Mouse (Mus musculus) urinary bladder, adult 2 months (tissue): ENCODE data around the gene Raph1. TPM values are rescaled to one million over a fixed set of nuclear protein-coding genes. Genes with fewer than 3 reads are reported as not detected.
"Not testable (repeated sequence)": the region's sequence is repeated elsewhere in the genome, so short reads cannot be mapped to it uniquely, and the experiment has no call there.

Experiments
- DNase-seq: peaks from one replicate; pipeline ENCODE4 v3.0.0; 2022; ENCODE audit warnings: low spot score
- polyA plus RNA-seq: library from polyadenylated mRNA; depleted of rRNA; stranded (reverse); fragments of >200 nt; gene quantifications from 2 replicates; pipeline ENCODE4 v1.2.3, GENCODE M21; 2012

Gene Raph1
- polyA plus RNA-seq, 1 experiment = 10.5 TPM

DNA sequence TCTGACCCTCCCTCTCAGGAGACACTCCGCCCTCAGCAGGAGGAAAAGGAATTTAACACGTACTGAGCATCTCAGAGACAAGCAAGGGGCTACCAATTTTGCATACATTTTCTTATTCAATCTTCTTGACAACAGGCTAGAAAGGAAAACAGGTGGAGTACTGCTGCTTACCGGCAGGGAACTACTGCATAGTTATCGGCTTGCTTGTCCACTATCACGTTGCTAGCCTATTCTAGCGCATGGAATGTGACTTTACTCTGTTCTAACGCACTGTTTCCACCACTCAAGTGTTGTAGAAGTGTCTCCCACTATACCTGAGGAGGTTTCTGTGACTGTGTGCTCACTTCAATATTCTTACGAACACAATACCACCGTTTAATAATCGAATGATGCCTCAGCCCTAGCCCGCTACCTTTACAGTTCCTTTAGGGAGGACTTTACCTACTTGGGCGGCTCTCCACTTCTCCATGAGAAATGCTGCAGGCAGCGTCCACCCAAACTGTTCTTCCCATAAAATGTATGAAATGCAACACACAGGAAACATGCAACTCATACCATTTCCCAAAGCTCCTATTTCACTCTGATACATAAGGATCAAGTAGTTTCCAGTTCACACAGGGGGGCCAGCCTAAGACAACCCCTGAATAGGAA, 1.5 kb downstream of the Raph1 start:
- DNase-seq = no peak

DNA sequence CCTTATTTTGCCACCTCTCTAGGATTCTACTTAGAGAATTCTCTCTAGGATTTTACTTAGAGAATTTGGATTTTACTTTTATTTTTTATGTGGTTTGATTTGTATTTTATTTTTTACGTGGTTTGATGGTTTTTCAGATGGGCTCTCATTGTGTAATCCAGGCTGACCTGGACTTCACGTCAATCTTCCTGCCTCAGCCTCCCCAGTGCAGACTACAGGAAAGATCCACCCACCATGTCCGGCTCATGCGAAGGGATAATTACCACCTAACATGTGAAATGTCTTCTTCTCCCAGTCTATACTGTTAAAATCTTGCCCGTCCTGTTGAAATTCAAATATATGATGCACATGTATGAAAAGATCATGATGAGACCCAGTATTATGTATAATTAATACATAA, 2.2 kb downstream of the Raph1 start:
- DNase-seq = no peak

DNA sequence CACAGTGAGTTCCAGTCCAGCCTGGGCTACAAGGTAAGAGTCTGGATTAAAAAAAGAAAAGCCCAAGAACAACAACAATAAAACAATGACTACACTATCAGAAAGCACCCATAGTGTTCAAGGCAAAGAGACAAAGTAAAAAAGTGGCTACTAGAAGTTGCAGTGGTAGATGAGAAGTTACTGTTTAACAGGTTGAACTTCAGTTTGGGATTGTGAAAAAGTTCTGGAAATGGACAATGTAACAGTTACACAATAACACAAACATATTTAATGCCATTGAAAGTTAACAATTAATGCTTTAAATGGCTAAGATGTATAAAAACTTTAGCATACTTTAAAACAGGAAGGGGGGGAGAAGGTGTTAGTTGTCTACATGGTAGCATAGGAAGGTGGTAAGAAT, 3.9 kb downstream of the Raph1 start:
- DNase-seq = no peak

DNA sequence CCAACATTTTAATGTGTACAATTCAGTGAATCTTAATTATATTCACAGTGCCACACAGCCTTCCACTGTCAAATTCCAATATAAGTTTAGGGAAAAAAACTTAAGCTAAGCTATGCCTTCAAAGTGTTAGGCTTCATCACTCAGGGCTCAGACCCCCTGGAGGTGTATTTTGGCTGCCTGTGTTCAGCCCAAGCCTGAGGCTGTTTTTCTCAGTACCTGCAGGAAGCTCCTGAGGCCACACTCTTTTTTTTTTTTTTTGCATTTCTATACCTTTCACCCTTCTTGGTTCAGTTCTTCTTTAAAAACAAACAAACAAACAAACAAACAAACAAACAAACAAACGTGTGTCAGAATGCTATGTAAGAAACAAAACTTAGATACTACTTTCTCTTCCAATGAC, 23.2 kb downstream of the Raph1 start:
- DNase-seq = no peak

DNA sequence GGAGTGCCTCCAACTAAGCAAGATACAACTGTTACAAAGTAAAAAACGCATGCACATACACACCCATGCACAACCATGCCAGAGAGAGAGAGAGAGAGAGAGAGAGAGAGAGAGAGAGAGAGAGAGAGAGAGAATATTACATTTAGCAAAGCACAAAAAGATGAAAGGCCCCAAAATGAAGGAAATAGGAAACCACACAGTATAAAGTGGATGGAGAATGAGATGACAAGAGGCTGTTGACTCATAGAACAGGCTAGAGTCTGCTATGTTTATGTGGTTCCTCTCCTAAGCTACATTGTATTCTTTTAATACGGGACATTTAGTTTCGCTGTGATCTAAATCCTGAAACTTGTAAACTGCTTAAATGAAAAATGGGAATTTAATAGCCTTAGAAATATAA, 27.6 kb downstream of the Raph1 start:
- DNase-seq = no peak

DNA sequence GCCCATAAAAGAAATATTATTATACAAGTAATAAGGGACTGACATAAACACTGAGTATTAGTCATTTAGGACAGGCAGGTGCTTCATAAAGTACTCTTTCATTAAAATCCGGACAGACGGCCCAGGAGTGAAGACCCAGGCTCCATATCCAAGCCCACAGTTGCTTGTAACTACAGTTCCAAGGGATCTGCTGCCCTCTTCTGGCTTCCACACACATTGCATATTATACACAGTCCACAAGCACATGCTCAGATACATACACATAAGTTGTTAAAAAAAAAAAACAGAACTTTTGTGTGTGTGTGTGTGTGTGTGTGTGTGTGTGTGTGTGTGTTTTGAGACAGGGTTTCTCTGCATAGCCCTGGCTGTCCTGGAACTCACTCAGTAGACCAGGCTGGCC, 32.0 kb downstream of the Raph1 start:
- DNase-seq = no peak

DNA sequence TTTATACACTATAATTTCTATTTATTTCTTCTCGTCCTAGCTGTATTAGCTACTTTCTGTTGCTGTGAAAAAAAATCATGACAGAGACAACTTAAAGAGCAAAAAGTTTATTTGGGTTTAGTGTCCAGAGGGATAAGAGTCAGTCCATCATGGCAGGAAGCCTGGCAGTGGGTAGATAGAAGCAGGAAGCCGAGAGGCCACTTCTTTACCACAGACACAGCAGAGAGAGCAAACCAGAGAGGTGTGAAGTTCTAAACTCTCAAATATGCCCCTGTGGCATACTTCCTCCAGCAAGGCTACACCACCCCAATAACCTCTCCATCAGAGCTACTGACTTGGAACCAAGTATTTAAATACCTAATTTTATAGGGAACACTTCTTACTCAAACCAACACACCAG, 36.3 kb downstream of the Raph1 start:
- no peak for DNase-seq

DNA sequence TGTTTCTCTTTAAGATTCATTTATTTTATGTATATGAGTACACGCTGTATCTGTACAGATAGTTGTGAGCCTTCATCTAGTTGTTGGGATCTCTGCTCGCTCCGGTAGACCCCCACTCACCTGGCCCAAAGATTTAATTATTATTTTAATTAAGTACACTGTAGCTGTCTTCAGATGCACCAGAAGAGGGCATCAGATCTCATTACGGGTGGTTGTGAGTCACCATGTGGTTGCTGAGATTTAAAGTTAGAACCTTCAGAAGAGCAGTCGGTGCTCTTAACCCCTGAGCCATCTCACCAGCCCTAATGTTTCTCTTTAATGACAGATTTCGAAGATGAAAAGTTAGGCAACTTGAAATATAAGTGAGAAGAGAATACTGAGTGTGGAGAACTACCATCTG, 36.8 kb downstream of the Raph1 start:
- no peak for DNase-seq

DNA sequence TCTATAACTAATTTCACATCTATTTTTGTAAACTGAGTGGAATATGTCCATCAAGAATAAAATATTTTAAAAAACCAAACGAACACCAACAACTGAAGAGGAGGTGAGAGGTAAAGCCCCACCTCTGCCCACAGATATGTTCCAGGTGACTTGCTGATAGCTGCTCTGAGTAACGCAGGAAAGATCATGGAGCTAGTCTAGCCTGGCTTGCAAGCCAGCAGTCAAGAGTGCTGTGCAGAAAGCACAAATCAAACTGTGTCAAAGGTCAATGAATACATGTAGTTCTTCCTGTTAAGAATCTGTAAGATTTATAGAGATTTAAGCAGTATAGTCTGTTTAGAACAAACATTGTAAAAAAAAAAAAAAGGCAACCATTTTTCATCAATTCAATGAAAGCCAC, 56.3 kb downstream of the Raph1 start:
- DNase-seq = no peak

DNA sequence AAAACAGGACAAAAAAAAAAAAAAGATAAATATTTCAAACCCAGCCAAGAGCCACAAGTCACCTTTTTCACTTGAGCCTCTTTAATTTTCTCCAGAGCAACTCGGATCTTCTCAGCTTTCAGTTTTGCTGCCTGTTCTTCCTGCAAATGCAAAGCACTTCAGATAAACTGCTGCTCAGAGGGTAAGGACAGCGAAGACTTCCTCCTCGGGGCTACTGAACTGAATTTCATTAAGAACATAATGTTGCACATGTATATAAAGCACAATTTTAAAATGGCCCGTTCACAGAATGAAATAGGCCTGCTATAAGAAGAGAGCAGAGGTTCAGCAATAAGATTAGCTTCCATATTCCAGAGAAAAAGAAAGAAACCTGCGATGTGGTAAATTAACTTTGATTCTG, 63.4 kb downstream of the Raph1 start:
- no peak for DNase-seq

DNA sequence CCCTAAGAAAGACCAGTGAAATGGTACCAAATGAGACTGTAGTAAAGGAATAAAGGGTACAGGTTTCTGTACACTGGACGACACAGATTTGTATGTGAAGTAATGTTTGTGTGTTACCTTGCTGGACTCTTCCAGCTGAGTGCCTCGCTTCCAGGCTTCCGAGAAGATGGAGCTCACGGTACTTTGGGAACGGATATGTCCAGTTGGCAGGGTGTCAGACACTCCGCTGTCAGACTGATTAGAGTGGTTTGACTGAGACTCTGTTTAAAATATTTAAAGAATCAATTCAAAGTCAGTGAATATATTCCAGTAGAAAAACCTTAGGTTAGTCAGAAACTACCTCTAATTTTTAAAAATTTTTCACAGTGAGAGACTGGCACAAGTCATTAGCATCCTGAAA, 73.5 kb downstream of the Raph1 start:
- no peak for DNase-seq

DNA sequence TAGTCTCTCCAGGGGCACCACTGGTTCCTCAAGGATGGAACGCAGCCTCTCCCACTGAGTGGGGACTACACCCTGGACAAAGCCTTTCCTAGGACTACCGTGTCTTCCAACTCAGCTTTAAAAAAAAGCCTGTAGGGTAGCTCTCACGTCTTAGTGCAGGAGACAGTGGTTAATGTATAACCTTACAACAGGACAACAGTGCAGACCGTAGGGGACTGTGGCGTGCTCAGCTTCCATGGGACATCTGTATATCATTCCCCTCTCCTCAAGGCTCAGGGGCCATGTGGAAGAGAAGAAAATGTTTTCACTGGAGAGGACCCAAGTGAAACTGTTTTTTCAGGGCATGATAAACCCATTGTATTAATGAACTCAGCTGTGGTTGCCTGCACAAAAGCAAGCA, 74.5 kb downstream of the Raph1 start:
- no peak for DNase-seq

DNA sequence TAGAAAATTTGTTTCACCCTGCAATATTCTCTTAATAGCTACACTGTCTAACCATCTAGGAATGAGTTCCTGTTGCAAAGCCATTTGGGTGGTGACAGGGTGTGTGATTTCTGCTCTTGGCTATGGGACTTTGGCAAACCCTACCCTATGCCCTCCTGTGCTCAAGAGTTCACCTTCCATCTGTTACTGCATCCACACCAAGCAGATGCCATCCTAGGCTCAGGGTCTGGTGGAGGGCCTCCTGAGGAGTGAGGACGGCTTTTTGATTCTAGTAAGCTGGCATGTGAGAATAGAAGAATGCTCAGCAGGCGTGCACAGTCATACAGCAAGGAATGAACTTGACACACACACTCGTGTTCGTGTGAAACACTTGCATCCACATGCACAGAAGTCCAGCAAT, 76.4 kb downstream of the Raph1 start:
- no peak for DNase-seq

DNA sequence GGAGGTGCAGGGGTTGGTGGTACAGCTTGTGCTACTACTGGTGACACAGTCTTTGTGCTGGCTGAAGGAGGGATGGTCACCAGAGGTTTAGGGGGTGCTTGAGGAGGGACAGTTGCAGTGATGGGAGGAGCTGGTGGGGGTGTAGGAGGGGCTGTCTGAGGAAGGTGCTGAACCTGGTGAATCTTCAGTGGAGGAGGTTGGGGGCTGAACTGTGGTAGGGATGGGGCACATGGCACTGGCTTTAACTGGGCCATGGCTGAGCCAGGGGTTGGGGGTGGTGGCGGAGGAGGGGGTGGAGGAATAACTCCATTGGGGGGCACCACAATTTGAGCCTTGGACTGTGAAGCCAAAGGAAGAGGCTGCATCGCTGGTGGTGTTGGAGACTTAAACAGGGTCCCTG, 77.2 kb downstream of the Raph1 start:
- no peak for DNase-seq

DNA sequence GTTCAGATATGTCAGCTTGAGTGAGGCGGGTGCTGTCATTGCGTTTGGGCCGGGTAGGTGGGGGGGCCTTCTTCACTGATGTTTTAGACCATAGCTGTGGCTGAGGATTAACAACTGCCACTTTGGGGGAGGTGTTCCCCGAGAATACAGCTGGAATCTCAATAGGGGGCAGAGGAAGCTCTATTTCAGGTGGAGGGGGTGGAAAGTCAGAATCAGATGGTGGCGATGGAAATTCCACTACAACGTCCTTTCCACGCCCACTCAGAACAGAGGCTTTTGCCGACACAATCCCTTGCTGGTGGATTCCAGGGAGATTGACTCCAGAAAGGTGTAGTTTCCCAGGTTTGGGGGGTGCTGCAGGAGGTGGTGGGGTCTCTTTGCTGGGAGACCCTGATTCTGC, 78.3 kb downstream of the Raph1 start:
- DNase-seq = no peak

DNA sequence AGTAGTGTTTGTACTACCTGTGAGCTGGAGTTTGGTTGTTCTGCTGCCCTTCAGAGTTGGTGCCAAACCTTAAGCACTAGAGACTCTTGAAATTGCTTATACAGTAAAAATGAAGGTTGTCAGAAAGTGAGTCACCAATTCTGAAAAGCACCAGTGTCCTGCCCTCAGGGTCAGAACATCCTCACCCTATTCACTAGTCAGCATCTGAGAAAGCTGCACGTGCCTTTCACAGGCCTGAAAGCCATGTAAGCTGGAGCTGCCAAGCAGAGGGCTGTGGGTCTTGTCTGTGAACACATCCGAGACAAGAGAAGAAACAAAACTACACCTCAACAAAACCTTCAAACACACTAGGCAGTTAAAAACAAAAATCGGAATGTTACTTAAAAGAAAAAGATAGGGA, 81.3 kb downstream of the Raph1 start:
- no peak for DNase-seq

DNA sequence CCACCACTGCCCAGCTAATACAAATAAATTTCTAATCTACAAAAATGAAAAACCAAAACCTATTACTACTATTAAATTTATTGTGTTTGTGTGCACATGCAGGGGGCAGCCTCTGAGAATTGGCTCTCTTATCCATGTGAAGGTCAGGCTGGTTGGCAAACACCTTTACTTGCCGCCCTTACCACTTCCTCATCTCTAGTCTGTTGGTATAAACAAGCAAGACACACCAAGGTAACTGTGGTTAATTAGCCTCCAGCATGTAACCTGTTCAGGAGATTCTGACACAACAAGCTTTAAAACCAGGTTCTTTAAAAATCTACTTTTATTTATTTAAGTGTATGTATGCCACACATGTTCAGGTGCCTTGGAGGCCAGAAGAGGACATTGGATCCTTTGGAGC, 84.0 kb downstream of the Raph1 start:
- no peak for DNase-seq

DNA sequence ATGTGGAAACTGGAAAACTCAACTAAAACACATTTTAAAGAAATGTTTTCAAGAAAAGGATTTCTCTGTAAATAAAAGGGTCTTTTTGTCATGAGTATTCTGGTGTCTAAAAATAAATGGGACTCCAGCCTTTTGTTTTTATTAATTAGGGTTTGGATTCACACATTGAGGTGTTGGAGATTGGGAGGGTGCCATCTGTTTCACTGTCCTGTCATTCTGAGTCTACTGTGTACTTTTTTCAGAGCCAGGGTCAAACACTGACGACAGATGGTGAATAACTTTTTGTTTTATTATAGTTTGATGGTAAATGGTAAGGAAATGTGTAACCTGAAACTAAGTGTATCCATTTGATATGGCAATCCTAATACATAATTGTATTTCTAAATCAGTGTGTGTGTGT, 85.3 kb downstream of the Raph1 start:
- DNase-seq = no peak

DNA sequence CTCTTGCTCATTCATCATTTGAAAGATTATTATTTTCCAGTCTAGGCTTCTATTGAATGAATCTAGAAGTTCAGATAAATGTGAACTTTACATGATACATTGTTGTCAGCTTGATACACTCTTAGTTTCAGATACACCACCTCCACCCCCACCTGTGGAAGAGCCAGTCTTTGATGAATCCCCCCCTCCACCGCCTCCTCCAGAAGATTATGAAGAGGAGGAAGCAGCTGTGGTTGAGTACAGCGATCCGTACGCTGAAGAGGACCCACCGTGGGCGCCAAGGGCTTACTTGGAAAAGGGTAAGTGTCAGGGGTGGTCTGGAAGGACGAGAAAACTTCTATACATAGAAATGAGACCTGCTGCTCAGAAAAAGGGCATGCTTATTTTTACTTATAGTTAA, 96.4 kb downstream of the Raph1 start:
- no peak for DNase-seq

DNA sequence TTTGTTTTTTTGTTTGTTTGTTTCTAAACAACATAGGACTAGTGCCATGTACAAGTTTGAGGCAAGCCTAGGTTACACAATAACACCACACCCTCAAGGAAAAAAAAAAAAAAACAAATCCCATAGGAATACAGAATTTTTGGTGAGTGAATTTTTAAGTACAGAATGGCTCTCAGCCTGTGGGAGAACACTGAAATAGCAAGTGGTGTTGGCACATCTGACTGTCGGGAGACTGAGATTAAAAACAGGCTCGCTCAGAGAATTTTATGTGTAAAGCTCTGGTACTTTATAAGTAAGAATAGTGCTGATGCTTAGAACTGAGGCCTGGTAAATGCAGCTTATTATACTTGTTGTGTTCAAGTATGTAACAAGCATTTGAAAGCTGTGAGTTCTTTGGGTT, 97.4 kb downstream of the Raph1 start:
- DNase-seq = no peak

DNA sequence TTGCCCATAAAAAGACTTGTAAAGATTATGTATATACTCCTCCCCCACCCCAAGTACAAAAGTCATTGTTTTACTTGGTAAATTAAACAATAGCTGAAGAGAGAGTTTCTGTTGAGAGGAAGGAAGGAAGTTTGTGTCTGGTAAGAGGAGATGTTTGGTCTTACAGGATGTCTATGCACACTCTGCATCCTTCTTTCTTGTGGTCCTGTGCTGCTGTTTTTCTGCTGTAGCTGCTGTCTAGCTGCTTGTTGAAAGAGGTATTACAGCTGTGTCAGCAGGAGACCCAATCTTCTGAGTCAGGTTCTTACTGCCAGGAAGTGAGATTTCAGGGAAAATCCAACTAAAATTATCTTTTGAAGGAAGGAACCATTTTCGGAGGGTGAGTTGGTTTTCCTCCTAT, 106.3 kb downstream of the Raph1 start:
- DNase-seq = no peak

DNA sequence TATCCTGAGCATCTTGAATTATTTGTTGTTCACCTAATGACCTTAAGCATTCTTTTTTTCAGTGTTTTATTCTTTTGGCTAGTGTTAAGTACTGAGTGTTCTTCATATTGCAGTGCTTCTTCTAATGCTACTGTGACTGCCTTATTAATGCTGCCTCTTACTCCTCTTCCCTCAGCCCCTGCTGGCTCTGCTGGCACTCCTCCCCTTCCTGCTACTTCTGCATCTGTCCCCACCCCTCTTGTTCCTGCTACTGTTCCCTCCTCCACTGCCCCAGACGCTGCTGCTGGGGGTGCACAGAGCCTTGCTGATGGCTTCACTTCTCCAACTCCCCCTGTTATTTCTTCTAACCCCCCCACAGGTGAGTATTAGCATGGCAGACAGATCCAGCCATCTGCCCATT, 117.0 kb downstream of the Raph1 start:
- DNase-seq = no peak

DNA sequence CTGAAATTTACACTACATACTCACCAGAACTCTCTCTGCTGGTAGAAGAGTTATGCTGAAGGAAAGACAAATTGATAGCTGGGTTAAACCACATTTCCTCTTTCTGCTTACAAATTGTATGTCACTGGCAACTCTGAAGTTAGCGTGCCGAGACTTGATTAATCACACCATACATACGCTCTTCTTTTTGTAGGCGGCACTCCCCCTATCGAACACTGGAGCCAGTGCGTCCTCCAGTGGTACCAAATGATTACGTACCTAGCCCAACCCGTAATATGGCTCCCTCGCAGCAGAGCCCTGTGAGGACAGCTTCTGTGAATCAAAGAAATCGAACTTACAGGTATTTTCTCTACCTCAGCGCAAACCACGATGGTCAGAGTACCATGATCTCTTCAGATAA, 119.8 kb downstream of the Raph1 start:
- DNase-seq = no peak

DNA sequence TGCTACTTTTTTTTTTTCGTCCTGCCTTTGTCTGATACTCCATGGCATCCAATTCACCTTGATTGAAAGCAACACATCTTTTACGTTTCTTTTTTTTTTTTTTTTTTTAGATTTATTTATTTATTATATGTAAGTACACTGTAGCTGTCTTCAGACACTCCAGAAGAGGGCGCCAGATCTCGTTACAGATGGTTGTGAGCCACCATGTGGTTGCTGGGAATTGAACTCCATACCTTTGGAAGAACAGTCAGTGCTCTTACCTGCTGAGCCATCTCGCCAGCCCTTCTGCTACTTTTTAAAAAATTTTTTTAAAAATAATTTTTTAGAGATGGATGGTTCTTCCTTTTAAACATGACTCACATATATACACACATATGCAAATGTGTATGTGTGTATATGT, 125.5 kb downstream of the Raph1 start:
- not testable (repeated sequence) for DNase-seq

DNA sequence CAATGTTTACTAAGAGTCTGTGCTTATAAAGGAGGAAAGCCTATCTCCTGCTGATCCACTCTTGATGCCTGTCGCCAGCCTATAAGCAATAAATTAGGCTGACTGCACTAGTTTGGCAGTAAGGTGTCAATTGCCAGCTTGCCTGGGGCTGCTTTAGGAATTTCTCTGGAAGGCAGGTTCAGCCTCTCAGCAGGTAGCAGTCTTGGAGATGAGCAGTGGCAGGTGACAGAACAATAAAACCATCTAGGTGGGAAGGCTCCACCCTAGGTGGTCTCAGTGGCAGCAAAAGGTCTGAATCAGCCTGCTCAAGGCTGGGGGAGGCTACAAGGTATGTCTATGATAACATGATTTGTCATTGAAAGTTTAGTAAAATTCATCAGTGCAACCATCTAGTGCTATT, 134.4 kb downstream of the Raph1 start:
- no peak for DNase-seq
